Mouse (Mus musculus): ENCODE results near the gene Rabif. TPM values are rescaled to one million over a fixed set of nuclear protein-coding genes. Genes with fewer than 3 reads are reported as not detected.
A peak's percentile ranks its signal among the peaks of the same experiment; 100 is the strongest.
"Not testable (repeated sequence)": the region's sequence is repeated elsewhere in the genome, so short reads cannot be mapped to it uniquely, and the experiment has no call there.

Gene Rabif
- total RNA-seq (2021) = 1 to 10 TPM; 5.5 to 6.7 TPM
- long read RNA-seq, experiment 1, transcript Rabif-201 (2 exons, 2,861 nt) = major isoform, 17 of 20 reads
- long read RNA-seq, experiment 1, partial matches to known transcripts = 0 of 20 reads
- long read RNA-seq, experiment 1, other reads (novel, unspliced or antisense) = 3 of 20 reads
- long read RNA-seq, experiment 2, transcript Rabif-201 (2 exons, 2,861 nt) = major isoform, 18 of 19 reads
- long read RNA-seq, experiment 2, partial matches to known transcripts = 0 of 19 reads
- long read RNA-seq, experiment 2, other reads (novel, unspliced or antisense) = 1 of 19 reads

DNA sequence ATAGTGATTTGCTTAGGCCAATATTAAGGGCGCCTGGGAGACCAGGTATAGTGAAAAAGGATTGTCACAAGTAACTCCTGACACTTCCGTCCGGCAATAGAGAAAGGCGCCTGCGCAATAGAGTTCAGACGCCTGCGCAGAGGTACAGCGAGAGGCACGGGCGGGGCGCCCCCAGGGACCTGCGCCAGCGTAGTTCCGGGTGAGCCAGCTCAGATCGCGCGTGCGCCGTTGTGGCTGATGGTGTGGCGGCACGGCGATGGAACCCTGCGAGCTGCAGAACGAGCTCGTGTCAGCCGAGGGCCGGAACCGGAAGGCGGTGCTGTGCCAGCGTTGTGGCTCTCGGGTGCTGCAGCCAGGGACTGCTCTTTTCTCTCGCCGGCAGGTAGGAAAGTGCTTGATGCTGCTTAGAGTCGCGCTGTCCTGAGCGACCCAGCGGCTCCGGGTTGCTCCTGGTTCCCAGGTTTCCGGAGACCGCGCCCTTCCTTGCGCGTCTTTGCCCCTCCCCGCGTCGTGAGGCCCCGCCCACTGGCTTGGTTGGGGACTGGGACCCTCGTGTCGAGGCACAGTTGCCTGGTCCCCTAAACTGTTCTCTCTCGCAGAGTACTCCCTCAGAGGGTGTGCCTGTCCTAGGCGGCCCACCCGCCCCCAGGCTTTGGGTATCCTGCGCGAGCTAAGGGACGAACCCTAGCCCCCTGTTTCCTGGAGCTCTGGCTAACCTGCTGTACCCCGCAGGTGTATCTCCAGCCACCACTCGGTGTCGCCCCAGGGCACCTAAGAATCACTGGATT lies at the start of gene Rabif:
Gene Rabif, plus strand, starts transcription at position 221 of the 788 bp plus-strand sequence.
- peak; percentile 100 for DNase-seq
- peak; percentile 52 for TF ChIP-seq CTCF (IDR thresholded peaks at IDR 0.05)
- Histone ChIP-seq H3K27ac (peak within 1 kb of the TSS; percentile 96), H3K4me3 (peak within 1 kb of the TSS; percentile 97)
- intact Hi-C loops (cut with DNase I) = loop anchor here (5.0 kb wide), 2 partner anchors 37 to 82 kb away; partner anchors contain the start of gene Klhl12

- H3K4me3 ChIP-seq = no peak overlapping the region
- no peak for TF ChIP-seq CTCF (IDR thresholded peaks at IDR 0.05)
- H3K27ac ChIP-seq = no peak overlapping the region
- intact Hi-C loops (cut with DNase I) = no loop called here
- DNase-seq = no peak
These were observed 49.0 kb upstream of the Rabif start for GRCm38 (mm10) chr1:134445418-134445817.

GRCm38 (mm10) chr1:134448537-134448936 lies 45.9 kb upstream of the Rabif start:
- H3K4me3 ChIP-seq; intact Hi-C loops (cut with DNase I); DNase-seq; H3K27ac ChIP-seq: not testable (repeated sequence)

DNA sequence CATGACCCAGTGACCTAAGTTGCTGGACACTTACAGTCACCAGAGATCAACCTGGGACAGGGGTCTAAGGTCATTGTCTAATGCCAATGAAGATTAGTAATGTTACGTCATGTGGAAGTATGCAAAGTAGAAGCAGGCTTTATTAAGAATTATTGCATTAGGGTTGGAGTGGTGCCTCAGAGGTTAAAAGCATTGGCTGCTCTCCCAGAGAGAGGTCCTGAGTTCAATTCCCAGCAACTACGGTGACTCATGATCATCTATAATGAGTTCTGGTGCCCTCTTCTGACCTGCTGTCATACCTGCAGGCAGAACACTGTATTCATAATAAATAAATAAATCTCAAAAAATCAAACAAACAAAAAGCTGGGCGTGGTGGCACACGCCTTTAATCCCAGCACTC lies 44.2 kb upstream of the Rabif start:
- peak; percentile 6; the same call in 1 of the 2 replicates for TF ChIP-seq CTCF (IDR thresholded peaks at IDR 0.05)
- DNase-seq = no peak
- no peak overlapping the region for H3K27ac ChIP-seq
- H3K4me3 ChIP-seq = no peak overlapping the region
- intact Hi-C loops (cut with DNase I) = no loop called here

DNA sequence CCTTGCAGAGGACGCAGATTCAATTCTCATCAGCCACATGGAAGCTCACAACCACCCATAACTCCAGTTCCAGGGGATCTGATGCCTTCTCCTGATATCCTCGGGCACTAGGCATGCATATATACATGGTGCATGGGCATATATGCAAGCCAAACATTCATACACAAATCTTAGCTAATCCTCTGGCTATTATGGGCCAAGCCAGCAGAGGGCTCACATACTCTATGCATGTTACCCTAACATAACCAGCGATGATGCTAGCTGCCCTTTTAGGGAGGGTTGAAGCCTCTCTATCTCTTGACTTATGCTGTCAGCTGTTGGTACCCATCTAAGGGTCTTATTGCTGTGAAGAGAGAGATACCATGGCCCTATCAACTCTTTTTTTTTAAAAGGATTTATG lies 43.5 kb upstream of the Rabif start:
- intact Hi-C loops (cut with DNase I) = no loop called here
- TF ChIP-seq CTCF (IDR thresholded peaks at IDR 0.05) = peak; percentile 60
- DNase-seq = peak; percentile 29
- Histone ChIP-seq H3K27ac (no peak overlapping the region), H3K4me3 (no peak overlapping the region)

GRCm38 (mm10) chr1:134454904-134455824 lies 39.3 kb upstream of the Rabif start, which contains the start of gene Klhl12:
TSS of gene Klhl12 (plus strand) at chr1:134455531.
- intact Hi-C loops (cut with DNase I) = loop anchor here (1.0 to 5.0 kb wide), 3 partner anchors 37 to 93 kb away; partner anchors contain the start of gene Rabif

DNA sequence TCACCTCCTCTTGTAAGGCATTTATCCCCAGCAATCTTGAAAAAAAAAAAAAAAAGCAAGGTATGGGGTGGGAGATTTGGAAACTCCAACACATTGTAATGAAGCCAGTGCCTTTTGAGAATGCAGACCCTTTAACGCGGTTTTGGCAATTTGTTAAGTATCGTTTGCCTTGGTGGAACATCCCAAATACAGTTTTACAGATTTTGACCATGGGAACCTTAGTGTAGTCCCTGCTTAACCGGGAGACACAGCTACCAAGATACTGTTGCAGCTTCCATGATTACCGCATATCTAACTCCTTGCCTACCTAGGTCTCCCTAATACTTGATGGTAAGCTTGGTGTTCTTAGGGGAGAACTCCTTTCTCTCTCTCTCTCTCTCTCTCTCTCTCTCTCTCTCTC lies 38.4 kb upstream of the Rabif start:
- Histone ChIP-seq H3K4me3 (peak overlapping the region; percentile 99), H3K27ac (peak overlapping the region; percentile 94)
- TF ChIP-seq CTCF (IDR thresholded peaks at IDR 0.05) = no peak
- intact Hi-C loops (cut with DNase I) = loop anchor here (5.0 kb wide), 1 partner anchor 36 kb away; the partner anchor contains the start of gene Rabif
- DNase-seq = no peak

More at GRCm38 (mm10) chr1:134454904-134455824, 39.3 kb upstream of the Rabif start, which contains the start of gene Klhl12:
- Histone ChIP-seq H3K4me3 (peak within 1 kb of the TSS; percentile 99), H3K27ac (peak within 1 kb of the TSS; percentile 94)
- peak; percentile 95 for DNase-seq
- peak; percentile 23; the same call in 1 of the 2 replicates for TF ChIP-seq CTCF (IDR thresholded peaks at IDR 0.05)

DNA sequence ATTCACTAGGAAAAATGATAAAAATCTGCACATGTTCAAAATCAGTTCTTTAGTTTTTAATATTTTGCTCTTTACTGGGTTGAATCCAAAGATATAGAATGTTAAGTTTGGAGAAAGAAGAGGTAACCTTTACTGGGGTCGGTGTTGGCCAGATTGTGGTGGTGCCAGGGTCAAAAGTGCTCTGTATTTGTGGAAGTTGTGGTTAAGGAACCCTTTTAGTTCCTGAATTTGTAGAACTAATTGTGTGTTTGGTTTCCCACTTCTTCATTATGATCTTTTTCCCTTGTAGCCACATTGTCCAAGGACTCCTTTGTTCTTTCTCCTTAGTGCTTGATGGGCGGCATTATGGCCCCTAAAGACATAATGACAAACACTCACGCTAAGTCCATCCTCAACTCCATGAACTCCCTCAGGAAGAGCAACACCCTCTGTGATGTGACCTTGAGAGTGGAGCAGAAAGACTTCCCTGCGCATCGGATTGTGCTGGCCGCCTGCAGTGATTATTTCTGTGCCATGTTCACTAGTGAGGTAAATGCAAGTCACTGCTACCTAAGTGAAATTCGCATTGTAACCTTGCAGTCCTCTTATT lies 36.2 kb upstream of the Rabif start:
- intact Hi-C loops (cut with DNase I) = loop anchor here (5.0 kb wide), 1 partner anchor 34 kb away; the partner anchor contains the start of gene Rabif
- DNase-seq = no peak
- H3K27ac ChIP-seq = no peak overlapping the region
- TF ChIP-seq CTCF (IDR thresholded peaks at IDR 0.05) = no peak
- H3K4me3 ChIP-seq = no peak overlapping the region

DNA sequence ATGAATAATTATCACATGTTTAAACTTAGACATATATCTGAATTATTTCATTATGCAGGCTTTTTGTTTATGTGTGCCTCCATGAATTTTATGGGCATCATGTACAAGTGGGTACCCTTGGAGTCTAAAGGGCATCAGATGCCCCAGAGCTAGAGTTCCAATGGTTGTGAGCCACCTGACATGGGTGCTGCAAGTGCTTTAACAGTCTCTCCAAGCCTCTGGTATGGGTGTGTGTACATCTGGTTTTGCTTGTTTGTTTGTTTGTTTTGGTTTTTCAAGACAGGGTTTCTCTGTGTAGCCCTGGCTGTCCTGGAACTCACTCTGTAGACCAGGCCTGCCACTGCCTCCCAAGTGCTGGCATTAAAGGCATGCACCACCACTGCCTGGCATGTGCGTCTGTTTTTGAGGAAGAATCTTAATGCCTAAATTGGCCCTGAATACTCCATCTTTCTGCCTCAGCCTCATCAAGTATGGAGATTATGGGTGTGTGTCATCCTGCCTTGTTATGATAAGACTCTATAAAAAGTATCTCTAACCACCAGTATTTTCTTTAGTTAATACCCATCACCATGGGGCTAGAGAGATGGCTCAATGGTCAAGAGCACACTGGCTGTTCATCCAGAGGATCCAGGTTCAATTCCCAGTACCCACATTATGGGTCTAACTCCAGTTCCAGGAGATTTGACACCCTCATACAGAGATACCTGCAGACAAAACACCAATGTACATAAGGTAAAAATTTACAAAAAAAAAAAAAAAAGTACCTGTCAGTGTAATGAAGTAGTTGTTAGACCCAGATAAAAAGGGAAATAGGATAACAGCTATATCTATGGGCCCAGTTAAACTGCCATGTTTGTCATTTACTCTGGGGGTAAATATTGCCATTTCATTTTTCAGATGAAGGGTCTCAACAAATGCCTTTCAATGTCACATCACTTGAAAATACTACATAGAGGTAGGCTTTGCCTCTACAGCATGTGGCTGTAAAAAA lies 33.9 kb upstream of the Rabif start:
- no peak for TF ChIP-seq CTCF (IDR thresholded peaks at IDR 0.05)
- no peak overlapping the region for H3K4me3 ChIP-seq
- intact Hi-C loops (cut with DNase I) = no loop called here
- DNase-seq = no peak
- no peak overlapping the region for H3K27ac ChIP-seq

DNA sequence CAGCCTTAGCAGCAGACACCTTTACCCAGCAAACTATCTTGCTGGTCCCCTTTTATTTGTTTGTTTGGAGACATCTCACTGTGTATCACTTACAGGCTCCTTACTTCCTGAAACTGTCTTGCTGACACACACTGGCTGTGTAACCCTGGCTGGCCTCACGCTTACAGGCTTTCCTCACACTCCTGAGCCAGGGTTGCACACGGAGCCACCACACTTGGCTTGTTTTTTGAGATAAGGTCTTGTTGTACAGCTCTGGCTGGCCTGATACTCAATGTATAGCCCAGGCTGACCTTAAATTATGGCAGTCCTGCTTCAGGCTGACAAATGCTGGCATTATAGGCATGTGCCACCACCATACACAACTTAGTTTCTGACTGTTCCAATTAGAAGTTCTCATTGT lies 9.8 kb upstream of the Rabif start:
- Histone ChIP-seq H3K4me3 (no peak overlapping the region), H3K27ac (no peak overlapping the region)
- no peak for DNase-seq
- no peak for TF ChIP-seq CTCF (IDR thresholded peaks at IDR 0.05)
- intact Hi-C loops (cut with DNase I) = no loop called here
